Mouse (Mus musculus) limb, embryonic 11.5 days (tissue): ENCODE measurements around the gene Shc2. TPM values are rescaled to one million over a fixed set of nuclear protein-coding genes. Genes with fewer than 3 reads are reported as not detected.
A peak's percentile ranks its signal among the peaks of the same experiment; 100 is the strongest.

ENCODE experiments used
- ATAC-seq: fragments of 200-750 bp; cut with Nextera tagmentation; 2 replicates; pipeline ENCODE4 v1.8.0; 2017; ENCODE audit warnings: low read depth; ENCODE audit not compliant: insufficient number of reproducible peaks, low FRiP score, low TSS enrichment
- DNase-seq: peaks from one replicate; pipeline ENCODE4 v3.0.0-alpha.2; 2015; ENCODE audit warnings: low spot score
- H3K27ac ChIP-seq: fragments of 300-500 bp; sonication (generic); replicated peaks from 2 replicates; pipeline ENCODE4 v1.5.1; 2014; ENCODE audit warnings: low read depth, mild to moderate bottlenecking, low read length
- H3K27me3 ChIP-seq: fragments of 300-500 bp; sonication (generic); 2 replicates; pipeline ENCODE4 v1.6.1; 2014; ENCODE audit warnings: mild to moderate bottlenecking, low read length, mixed read lengths; ENCODE audit not compliant: control insufficient read depth, insufficient read depth
- H3K36me3 ChIP-seq: fragments of 300-500 bp; sonication (generic); 2 replicates; pipeline ENCODE4 v1.6.1; 2014; ENCODE audit warnings: mild to moderate bottlenecking, low read length, moderate library complexity, mixed read lengths; ENCODE audit not compliant: control insufficient read depth, insufficient read depth
- H3K4me1 ChIP-seq: fragments of 300-500 bp; sonication (generic); 2 replicates; pipeline ENCODE4 v1.6.1; 2014; ENCODE audit warnings: low read length, mixed read lengths; ENCODE audit not compliant: control insufficient read depth, insufficient read depth
- H3K4me2 ChIP-seq: fragments of 300-500 bp; sonication (generic); 2 replicates; pipeline ENCODE4 v1.6.1; 2014; ENCODE audit warnings: low read depth, mild to moderate bottlenecking, moderate library complexity; ENCODE audit not compliant: severe bottlenecking
- H3K4me3 ChIP-seq: fragments of 300-500 bp; sonication (generic); 2 replicates; pipeline ENCODE4 v1.5.1; 2014; ENCODE audit warnings: low read depth, low read length
- H3K9ac ChIP-seq: fragments of 300-500 bp; sonication (generic); 2 replicates; pipeline ENCODE4 v1.6.1; 2014; ENCODE audit warnings: mild to moderate bottlenecking, low read length
- H3K9me3 ChIP-seq: fragments of 300-500 bp; sonication (generic); 2 replicates; pipeline ENCODE4 v1.6.1; 2016; ENCODE audit warnings: low read length; ENCODE audit not compliant: control insufficient read depth
- WGBS: fragments of 180-500 bp; shearing (Covaris S2); extraction: QIAGEN DNeasy Blood & Tissue Kit; methylation state at CpG from one replicate; pipeline ENCODE4 v1.1.7; 2014; 5-methylcytosine and 5-hydroxymethylcytosine counted together
- polyA plus RNA-seq: library from polyadenylated mRNA; unstranded; fragments of >200 nt; fragmentation: Nextera tagmentation; extraction: Ambion mirVana; gene quantifications from 2 replicates; pipeline ENCODE4 v1.2.1, GENCODE M21; 2014

Shc2 gene
- polyA plus RNA-seq, 1 experiment from 2014 or later = 4.8 TPM

DNA sequence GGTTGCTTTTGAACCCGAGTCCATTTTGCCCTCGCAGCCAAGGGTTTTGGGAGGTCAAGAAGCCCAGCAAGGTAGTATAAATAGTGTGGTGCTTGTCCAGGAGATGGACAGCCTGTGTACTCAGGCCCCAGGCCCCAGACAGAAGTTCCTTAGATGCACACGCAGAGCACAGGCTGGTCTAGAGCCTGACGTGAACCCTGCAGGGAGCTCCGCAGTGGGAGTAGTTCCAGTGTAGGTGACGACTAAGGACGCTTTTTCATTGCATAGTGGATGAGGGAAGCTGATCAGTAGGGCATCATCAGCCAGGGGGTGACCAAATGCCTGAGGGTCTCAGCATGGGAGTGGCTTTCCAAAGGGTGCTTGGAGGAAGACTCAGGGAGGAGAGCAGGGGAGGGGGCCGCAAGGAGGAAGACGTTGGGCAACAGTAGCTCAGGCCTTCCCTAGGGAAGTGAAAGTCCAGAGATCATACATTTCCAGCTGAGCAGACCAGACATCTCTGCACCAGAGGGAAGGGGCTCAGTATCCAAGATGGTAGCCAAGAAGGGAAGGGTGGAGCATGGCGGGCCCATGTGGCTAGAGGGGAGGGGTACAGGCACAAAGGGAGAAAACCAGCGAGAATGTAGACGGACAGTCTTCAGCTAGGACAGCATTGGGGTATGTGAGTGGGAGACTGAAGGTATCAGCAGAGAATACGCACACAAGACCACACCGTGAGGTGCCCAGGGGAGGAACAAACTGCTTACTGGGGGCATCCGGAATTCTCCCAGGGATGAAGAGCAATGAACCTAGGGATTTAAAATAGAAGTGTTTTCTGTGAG, 32.6 kb upstream of the Shc2 start:
- Histone ChIP-seq H3K9ac (peak overlapping the region; percentile 95), H3K4me2 (peak overlapping the region; percentile 91), H3K4me1 (peaks cover 8% of the 10 kb centered on the region), H3K36me3 (peaks cover 3% of the 10 kb centered on the region; the same call in 1 of the 2 replicates), H3K27me3 (no peaks in the 10 kb centered on the region), H3K27ac (peak overlapping the region; percentile 95), H3K9me3 (0 out of 2 replicates have a peak, but pooled peaks cover 1% of the 10 kb centered on the region), H3K4me3 (peak overlapping the region; percentile 98)
- DNase-seq (no peak), ATAC-seq (0 out of 2 replicates have a peak, but pooled peaks have one; percentile 7)
- 36% methylated on average over 15 of the region's 15 CpGs for WGBS

DNA sequence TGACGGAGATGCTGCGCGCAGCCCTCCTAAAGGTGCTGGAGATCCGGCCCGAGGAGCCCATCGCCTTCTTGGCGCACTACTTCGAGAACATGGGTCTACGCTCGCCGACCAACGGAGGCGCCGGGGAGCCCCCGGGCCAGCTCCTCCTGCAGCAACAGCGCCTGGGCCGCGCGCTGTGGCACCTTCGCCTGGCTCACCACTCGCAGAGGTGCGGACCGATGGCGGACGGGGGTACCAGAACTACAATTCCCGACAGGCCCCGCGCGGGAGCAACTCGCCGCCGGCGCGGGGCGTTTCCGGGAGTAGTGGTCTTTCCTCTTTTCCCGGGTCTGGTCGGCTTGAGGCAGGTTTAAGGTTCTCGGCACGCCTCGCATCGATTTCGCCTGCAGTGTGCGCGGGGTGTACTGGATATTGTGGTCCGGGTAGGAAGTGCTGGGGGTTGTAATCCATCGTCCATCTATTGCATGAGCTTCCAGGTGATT, 31.9 kb upstream of the Shc2 start:
- Histone ChIP-seq H3K27ac (peak overlapping the region; percentile 95), H3K9me3 (no peaks in the 10 kb centered on the region), H3K36me3 (peaks cover 3% of the 10 kb centered on the region; the same call in 1 of the 2 replicates), H3K4me2 (peak overlapping the region; percentile 91), H3K4me3 (peak overlapping the region; percentile 98), H3K27me3 (no peaks in the 10 kb centered on the region), H3K4me1 (peaks cover 8% of the 10 kb centered on the region), H3K9ac (peak overlapping the region; percentile 95)
- DNase-seq = peak; percentile 91
- ATAC-seq = peak; percentile 49; the same call in 1 of the 2 replicates
- WGBS = 0% methylated on average over 47 of the region's 47 CpGs

DNA sequence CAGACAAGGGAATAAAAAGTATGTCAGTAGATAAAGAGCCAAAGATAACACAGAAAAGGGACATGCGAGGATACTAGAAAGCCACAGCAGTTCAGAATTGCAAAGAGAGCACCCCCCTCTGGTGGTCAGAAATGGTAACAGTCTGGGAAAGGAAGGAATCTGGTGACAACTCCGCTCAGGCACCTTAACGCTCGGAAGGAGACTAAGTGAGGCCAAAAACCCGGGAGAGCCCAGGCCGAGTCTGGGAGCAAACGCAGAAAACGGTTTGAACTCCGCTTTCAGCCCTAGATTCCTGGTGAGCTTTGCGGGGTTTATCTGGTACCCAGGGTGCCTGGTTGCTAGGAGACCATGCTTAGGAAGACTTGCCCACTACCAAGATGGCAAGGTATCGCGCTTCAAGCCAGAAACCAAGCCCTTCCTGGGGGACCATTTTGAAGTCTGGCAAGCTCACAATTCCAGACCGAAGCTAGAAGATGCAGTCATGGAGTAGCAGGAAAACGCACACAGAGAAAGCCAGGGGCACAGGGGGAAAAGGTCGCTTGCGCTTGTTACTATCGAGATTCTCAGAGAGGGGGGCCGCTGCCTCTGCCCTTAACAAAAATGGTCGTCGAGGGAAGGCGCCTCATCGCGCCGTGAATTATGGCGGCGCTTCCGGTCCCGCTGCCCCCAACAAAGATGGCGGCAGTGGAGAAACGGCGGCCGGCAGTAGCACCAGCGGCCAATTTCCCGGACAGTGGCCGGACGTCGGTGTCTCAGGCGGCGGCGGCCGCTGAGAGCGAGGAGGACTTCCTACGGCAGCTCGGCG, 31.3 kb upstream of the Shc2 start, which contains the start of gene Tpgs1:
TSS of gene Tpgs1 (plus strand) at position 599 of the 805 bp plus-strand sequence.
- DNase-seq (peak; percentile 92), ATAC-seq (peak; percentile 74; the same call in 1 of the 2 replicates)
- Histone ChIP-seq H3K4me2 (peak within 1 kb of the TSS; percentile 91), H3K4me3 (peak within 1 kb of the TSS; percentile 98), H3K9ac (peak within 1 kb of the TSS; percentile 95), H3K27me3 (no peaks in the 10 kb centered on the region), H3K9me3 (no peaks in the 10 kb centered on the region), H3K27ac (peak within 1 kb of the TSS; percentile 95), H3K36me3 (peaks cover 3% of the 10 kb centered on the region; the same call in 1 of the 2 replicates), H3K4me1 (peaks cover 8% of the 10 kb centered on the region)
- under 1% methylated on average over 45 of the region's 45 CpGs for WGBS

DNA sequence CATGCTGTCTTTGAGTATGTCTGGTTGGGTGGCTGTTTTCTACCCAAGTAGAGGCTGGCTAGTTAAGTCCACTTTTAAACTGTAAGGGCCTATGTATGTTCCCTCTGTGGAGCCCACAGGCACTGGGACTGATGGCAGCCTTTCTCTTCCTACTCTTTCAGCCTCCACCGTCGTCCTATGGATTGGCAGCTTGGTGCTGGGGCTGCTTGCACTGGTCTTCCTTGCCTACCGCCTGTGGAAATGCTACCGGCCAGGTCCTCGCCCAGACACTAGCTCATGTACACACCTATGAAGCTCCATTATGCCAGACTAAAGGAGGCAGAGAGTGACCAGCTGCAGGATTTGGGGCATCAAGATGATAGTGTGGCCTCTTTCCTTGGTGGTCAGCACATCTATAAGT, 30.4 kb upstream of the Shc2 start:
- Histone ChIP-seq H3K4me2 (no peak overlapping the region), H3K27me3 (no peaks in the 10 kb centered on the region), H3K4me3 (no peak overlapping the region; the same call in 1 of the 2 replicates), H3K36me3 (peaks cover 3% of the 10 kb centered on the region; the same call in 1 of the 2 replicates), H3K4me1 (peaks cover 8% of the 10 kb centered on the region), H3K9ac (no peak overlapping the region), H3K9me3 (no peaks in the 10 kb centered on the region), H3K27ac (no peak overlapping the region)
- no peak for DNase-seq
- WGBS = 83% methylated on average over 5 of the region's 5 CpGs
- ATAC-seq = no peak

DNA sequence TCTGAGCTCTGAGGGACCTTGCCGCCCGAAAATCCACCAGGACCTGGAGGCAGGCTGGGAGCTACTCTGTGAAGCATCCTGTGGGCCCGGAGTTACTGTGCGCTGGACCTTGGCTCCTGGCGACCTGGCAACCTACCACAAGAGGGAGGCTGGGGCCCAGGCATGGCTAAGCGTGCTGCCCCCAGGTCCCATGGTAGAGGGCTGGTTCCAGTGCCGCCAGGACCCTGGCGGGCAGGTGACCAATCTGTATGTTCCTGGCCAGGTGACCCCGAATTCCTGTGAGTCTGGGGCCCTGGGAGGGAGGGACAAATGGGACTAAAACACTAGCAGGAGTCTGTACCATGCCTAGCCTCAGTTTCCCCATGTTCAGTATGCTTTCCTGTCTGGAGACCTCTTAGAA, 28.8 kb upstream of the Shc2 start:
- no peak overlapping the region for H3K4me2 ChIP-seq
- ATAC-seq = no peak
- H3K36me3 ChIP-seq = no peaks in the 10 kb centered on the region
- no peak for DNase-seq
- H3K4me3 ChIP-seq = no peak overlapping the region
- no peaks in the 10 kb centered on the region for H3K27me3 ChIP-seq
- WGBS = 66% methylated on average over 9 of the region's 9 CpGs
- H3K9ac ChIP-seq = no peak overlapping the region
- no peaks in the 10 kb centered on the region for H3K9me3 ChIP-seq
- peaks cover 8% of the 10 kb centered on the region for H3K4me1 ChIP-seq
- H3K27ac ChIP-seq = no peak overlapping the region

DNA sequence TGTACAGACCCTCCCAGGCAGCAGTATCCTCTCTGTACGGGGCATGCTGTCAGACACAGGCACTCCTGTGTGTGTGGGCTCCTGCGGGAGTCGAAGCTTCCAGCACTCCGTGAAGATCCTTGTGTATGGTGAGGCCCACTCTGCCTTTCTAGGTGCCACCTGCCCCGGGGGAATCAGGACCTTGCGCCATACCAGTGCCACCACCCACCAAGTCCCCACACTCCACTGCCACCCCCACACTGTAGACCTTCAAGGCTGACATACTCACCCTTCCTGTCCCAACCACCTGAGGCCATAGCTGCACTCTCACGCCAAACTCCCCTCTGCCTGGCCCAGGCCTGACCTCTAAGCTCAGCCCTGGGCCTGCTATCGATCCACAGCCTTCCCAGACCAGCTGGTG, 27.3 kb upstream of the Shc2 start:
- Histone ChIP-seq H3K9ac (no peak overlapping the region), H3K4me2 (no peak overlapping the region), H3K36me3 (no peaks in the 10 kb centered on the region), H3K27ac (no peak overlapping the region), H3K27me3 (no peaks in the 10 kb centered on the region), H3K4me3 (no peak overlapping the region), H3K9me3 (no peaks in the 10 kb centered on the region), H3K4me1 (peaks cover 2% of the 10 kb centered on the region)
- DNase-seq (no peak), ATAC-seq (no peak)
- 82% methylated on average over 8 of the region's 8 CpGs for WGBS

DNA sequence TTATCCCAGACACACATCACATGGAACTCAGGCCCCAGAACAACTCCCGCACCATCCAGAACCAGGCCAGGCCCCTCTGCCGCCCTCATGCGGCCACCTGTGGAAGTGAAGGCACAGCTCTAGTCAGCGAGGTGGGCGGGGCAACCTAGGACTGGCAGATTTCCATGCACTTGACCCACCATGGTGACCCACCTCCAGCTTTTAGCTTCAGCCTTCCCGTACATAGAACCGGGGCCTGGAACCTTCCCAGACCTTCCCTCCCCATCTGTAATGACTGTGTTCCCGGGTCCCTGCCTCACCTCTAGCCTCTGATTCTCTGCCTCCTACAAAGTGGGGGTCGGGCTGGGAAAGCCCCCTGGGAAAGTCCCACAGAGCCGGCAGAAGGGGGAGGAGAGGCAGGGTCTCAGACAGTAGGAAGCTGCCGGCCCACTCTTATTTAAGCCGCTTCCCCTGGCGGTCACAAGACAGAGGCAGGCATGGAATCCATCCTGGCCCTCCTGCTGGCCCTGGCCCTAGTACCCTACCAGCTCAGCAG, 26.5 kb upstream of the Shc2 start, which contains the start of gene Madcam1:
TSS of gene Madcam1 (plus strand) at position 429 of the 535 bp plus-strand sequence.
- 10% methylated on average over 13 of the region's 13 CpGs for WGBS
- DNase-seq (peak; percentile 94), ATAC-seq (peak; percentile 36; the same call in 1 of the 2 replicates)
- H3K9me3 ChIP-seq = no peaks in the 10 kb centered on the region
- H3K4me3 ChIP-seq = no peak within 1 kb of the TSS
- H3K9ac ChIP-seq = no peak within 1 kb of the TSS
- no peaks in the 10 kb centered on the region for H3K4me1 ChIP-seq
- no peak within 1 kb of the TSS for H3K4me2 ChIP-seq
- no peaks in the 10 kb centered on the region for H3K36me3 ChIP-seq
- H3K27ac ChIP-seq = no peak within 1 kb of the TSS
- no peaks in the 10 kb centered on the region for H3K27me3 ChIP-seq

DNA sequence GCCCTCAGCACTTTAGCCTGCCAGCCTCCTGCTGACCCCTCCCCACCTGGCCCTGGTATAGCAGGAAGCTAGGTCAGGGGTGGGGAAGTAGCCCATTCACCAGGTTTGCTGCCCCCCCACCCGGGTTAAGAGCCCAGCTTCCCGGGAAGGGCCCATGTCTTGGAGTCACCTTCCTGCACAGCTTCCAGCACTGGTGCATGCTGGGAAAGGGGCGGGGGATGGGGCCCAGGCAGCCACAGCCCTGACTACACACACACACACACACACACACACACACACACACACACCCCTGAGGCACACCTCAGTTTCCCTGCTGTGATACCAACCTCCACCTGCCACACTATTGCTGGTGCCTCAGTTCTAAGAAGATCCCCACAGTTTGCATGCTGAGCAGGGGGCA, 24.1 kb upstream of the Shc2 start:
- H3K9ac ChIP-seq = no peak overlapping the region
- no peak overlapping the region for H3K27ac ChIP-seq
- no peak overlapping the region for H3K4me3 ChIP-seq
- 48% methylated on average over 3 of the region's 3 CpGs for WGBS
- H3K4me2 ChIP-seq = no peak overlapping the region
- no peaks in the 10 kb centered on the region for H3K36me3 ChIP-seq
- no peaks in the 10 kb centered on the region for H3K27me3 ChIP-seq
- no peak for ATAC-seq
- DNase-seq = no peak
- H3K4me1 ChIP-seq = no peaks in the 10 kb centered on the region
- H3K9me3 ChIP-seq = no peaks in the 10 kb centered on the region
